In genomic region chr5:63906149-63907093, GRCm38 (mm10) we compare ENCODE assay signal across 8 mouse cellular contexts.
DNase-seq lines count a peak whose midpoint lies in the region; ATAC-seq and TF ChIP-seq lines count a peak whose summit lies in the region.

No protein-coding gene starts in this region.

- no peak for TF ChIP-seq POLR2A in cortical plate, adult 2 months (IDR thresholded peaks at IDR 0.05; ENCODE audit: extremely low read depth, insufficient read depth, low read length)

- no peak overlapping the region for H3K4me2 ChIP-seq in intestine, embryonic 16.5 days (ENCODE audit: low read depth, low read length)
- H3K4me2 ChIP-seq in midbrain, embryonic 11.5 days = no peak overlapping the region

- no peak overlapping the region for H3K9ac ChIP-seq in intestine, embryonic 16.5 days (ENCODE audit: low read depth, low read length)
- no peak overlapping the region for H3K9ac ChIP-seq in midbrain, embryonic 11.5 days (ENCODE audit: low read length)

- intact Hi-C loops in gastrocnemius, postnatal 14 days (cut with DNase I; ENCODE audit: low total_unique reads) = loop anchor here (2.0 to 10.0 kb wide), 2 partner anchors 164 to 368 kb away; no protein-coding TSS in a partner anchor
- intact Hi-C loops in left cerebral cortex, postnatal 36 days (cut with DNase I) = loop anchor here (5.0 kb wide), 3 partner anchors 166 to 371 kb away; partner anchors contain the start of gene Pgm2

- peak; percentile 68 for DNase-seq in gastrocnemius, postnatal 14 days
- peak; percentile 55 to 83 for DNase-seq in left cerebral cortex, postnatal 36 days (ENCODE audit: low spot score in 2 of 2)
- DNase-seq in midbrain, embryonic 11.5 days (ENCODE audit: low spot score, missing footprints) = peak; percentile 98
- peak; percentile 75 for DNase-seq in right cerebral cortex, postnatal 4 days
- peak; percentile 75 for DNase-seq in yolk sac, embryonic 10.5 days (ENCODE audit: low spot score)

- ATAC-seq in activated CD4-positive, CD25-positive, alpha-beta regulatory T cell, adult 4 months = peak; percentile 89
- ATAC-seq in intestine, embryonic 16.5 days = peak; percentile 80
- ATAC-seq in midbrain, embryonic 11.5 days (ENCODE audit: low FRiP score) = peak; percentile 88

- H3K27ac ChIP-seq in cortical plate, adult 2 months (ENCODE audit: insufficient read depth, low read length) = no peak overlapping the region
- no peak overlapping the region for H3K27ac ChIP-seq in intestine, embryonic 16.5 days (ENCODE audit: low read length)
- H3K27ac ChIP-seq in midbrain, embryonic 11.5 days (ENCODE audit: low read depth, low read length) = no peak overlapping the region

- 38% methylated on average over 13 of the region's 13 CpGs for WGBS in intestine, embryonic 16.5 days
- WGBS in midbrain, embryonic 11.5 days = 41% methylated on average over 13 of the region's 13 CpGs

- peak; percentile 97 for TF ChIP-seq CTCF in cortical plate, adult 2 months (IDR thresholded peaks at IDR 0.05; ENCODE audit: extremely low read depth, insufficient read depth, low read length)

- no peaks in the 10 kb centered on the region for H3K36me3 ChIP-seq in intestine, embryonic 16.5 days (ENCODE audit: control insufficient read depth, insufficient read depth, low read length)
- H3K36me3 ChIP-seq in midbrain, embryonic 11.5 days (ENCODE audit: control insufficient read depth, insufficient read depth, low read length) = no peaks in the 10 kb centered on the region

- no peak overlapping the region for H3K4me3 ChIP-seq in cortical plate, adult 2 months (ENCODE audit: insufficient read depth, low read length)
- H3K4me3 ChIP-seq in intestine, embryonic 16.5 days (ENCODE audit: low read length) = no peak overlapping the region
- H3K4me3 ChIP-seq in midbrain, embryonic 11.5 days (ENCODE audit: low read depth, low read length) = no peak overlapping the region

- H3K27me3 ChIP-seq in intestine, embryonic 16.5 days (replicated peaks; ENCODE audit: control insufficient read depth, insufficient read depth, low read length) = no peaks in the 10 kb centered on the region
- H3K27me3 ChIP-seq in midbrain, embryonic 11.5 days (ENCODE audit: control insufficient read depth, insufficient read depth, low read length) = no peaks in the 10 kb centered on the region

- H3K9me3 ChIP-seq in intestine, embryonic 16.5 days (ENCODE audit: control insufficient read depth, low read length) = no peaks in the 10 kb centered on the region
- no peaks in the 10 kb centered on the region for H3K9me3 ChIP-seq in midbrain, embryonic 11.5 days (ENCODE audit: control insufficient read depth, low read length)

- no peaks in the 10 kb centered on the region for H3K4me1 ChIP-seq in cortical plate, adult 2 months (ENCODE audit: control insufficient read depth, insufficient read depth, low read length)
- peaks cover 3% of the 10 kb centered on the region for H3K4me1 ChIP-seq in intestine, embryonic 16.5 days (ENCODE audit: control insufficient read depth, insufficient read depth, low read length)
- H3K4me1 ChIP-seq in midbrain, embryonic 11.5 days (ENCODE audit: control insufficient read depth, insufficient read depth, low read length) = no peaks in the 10 kb centered on the region
